Mouse (Mus musculus): ENCODE measurements around the gene Ugt1a5. TPM values are rescaled to one million over a fixed set of nuclear protein-coding genes. Genes with fewer than 3 reads are reported as not detected.
"Not testable (repeated sequence)": the region's sequence is repeated elsewhere in the genome, so short reads cannot be mapped to it uniquely, and the experiment has no call there.

Ugt1a5 gene
- not detected in 2 replicates for polyA plus RNA-seq (2014; fragmentation: Nextera tagmentation; extraction: Ambion mirVana)

DNA sequence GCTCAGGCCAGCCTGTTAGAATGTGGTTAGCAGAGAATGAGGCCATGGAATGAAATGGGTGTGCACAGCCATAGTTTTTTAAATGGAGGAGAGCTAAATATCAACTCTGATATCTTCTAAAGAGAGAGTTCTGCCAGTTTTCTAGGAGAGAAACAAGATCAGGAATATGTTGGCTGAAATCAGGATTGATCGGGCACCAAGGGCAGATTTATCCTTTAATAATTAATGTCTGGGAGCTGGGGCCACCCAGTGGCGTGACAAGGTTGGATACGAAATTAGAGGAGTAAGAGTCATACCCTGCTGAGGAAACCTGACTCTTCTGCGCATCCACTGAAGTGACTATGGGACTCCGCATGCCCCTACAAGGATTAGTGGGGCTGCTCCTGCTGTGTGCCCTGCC, at the start of gene Ugt1a5:
Gene Ugt1a5 (plus strand): TSS at position 302 of the 400 bp plus-strand sequence.
- WGBS = 72% methylated on average over 5 of the region's 5 CpGs
- no peak for ATAC-seq (ENCODE audit: insufficient number of reproducible peaks, insufficient read depth, low FRiP score, low read depth)

DNA sequence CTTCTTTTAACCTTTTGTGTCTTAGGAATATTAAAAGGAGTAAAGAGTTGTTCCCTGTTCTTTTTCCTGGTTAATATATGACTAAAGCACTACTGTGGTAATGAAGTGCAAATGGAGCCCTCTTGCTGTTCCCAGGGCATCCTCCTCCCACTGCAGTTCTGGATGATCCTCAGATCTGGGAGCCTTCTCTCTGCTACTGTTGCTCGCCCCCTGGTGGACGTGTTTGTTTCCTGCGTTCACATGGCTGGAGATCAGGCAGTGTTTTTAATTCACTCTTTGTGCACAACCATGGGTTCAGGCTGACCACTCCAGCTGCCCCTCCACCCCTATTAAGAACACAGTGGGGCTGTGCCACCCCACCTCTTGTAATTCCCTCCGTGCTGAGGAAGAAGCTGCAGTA, 45.3 kb upstream of the Ugt1a5 start:
- H3K27ac ChIP-seq (replicated peaks in 1 of 2; ENCODE audit: control insufficient read depth in 1 of 2, insufficient read depth in 1 of 2, low read depth in 2 of 2, low read length in 2 of 2); H3K4me2 ChIP-seq (ENCODE audit: low read length); H3K36me3 ChIP-seq (ENCODE audit: control insufficient read depth, insufficient read depth, low read length); H3K4me3 ChIP-seq (ENCODE audit: control insufficient read depth in 1 of 2, insufficient read depth in 1 of 2, low read depth in 1 of 2, low read length in 2 of 2); H3K4me1 ChIP-seq (ENCODE audit: control insufficient read depth in 2 of 2, insufficient read depth in 2 of 2, low read length in 2 of 2); ATAC-seq (ENCODE audit: insufficient number of reproducible peaks, insufficient read depth, low FRiP score, low read depth); H3K27me3 ChIP-seq (ENCODE audit: control insufficient read depth, insufficient read depth, low read length); H3K9me3 ChIP-seq (ENCODE audit: control insufficient read depth, low read length); H3K9ac ChIP-seq (ENCODE audit: low read length): not testable (repeated sequence)
- 9% methylated on average over 4 of the region's 4 CpGs for WGBS

More for the DNA sequence above, at the start of gene Ugt1a5:
- Histone ChIP-seq H3K36me3 (ENCODE audit: control insufficient read depth, insufficient read depth, low read length) (no peaks in the 10 kb centered on the region), H3K27me3 (ENCODE audit: control insufficient read depth, insufficient read depth, low read length) (no peaks in the 10 kb centered on the region), H3K27ac (replicated peaks in 1 of 2; ENCODE audit: control insufficient read depth in 1 of 2, insufficient read depth in 1 of 2, low read depth in 2 of 2, low read length in 2 of 2) (no peak within 1 kb of the TSS), H3K4me2 (ENCODE audit: low read length) (no peak within 1 kb of the TSS), H3K4me3 (ENCODE audit: control insufficient read depth in 1 of 2, insufficient read depth in 1 of 2, low read depth in 1 of 2, low read length in 2 of 2) (no peak within 1 kb of the TSS), H3K9ac (ENCODE audit: low read length) (no peak within 1 kb of the TSS), H3K4me1 (ENCODE audit: control insufficient read depth in 2 of 2, insufficient read depth in 2 of 2, low read length in 2 of 2) (no peaks in the 10 kb centered on the region), H3K9me3 (ENCODE audit: control insufficient read depth, low read length) (0 out of 2 replicates have a peak, but pooled peaks cover 4% of the 10 kb centered on the region)

- not testable (repeated sequence) for H3K4me1 ChIP-seq (ENCODE audit: control insufficient read depth in 2 of 2, insufficient read depth in 2 of 2, low read length in 2 of 2); H3K9ac ChIP-seq (ENCODE audit: low read length); H3K9me3 ChIP-seq (ENCODE audit: control insufficient read depth, low read length); H3K27ac ChIP-seq (replicated peaks in 1 of 2; ENCODE audit: control insufficient read depth in 1 of 2, insufficient read depth in 1 of 2, low read depth in 2 of 2, low read length in 2 of 2); H3K4me3 ChIP-seq (ENCODE audit: control insufficient read depth in 1 of 2, insufficient read depth in 1 of 2, low read depth in 1 of 2, low read length in 2 of 2); H3K4me2 ChIP-seq (ENCODE audit: low read length); H3K36me3 ChIP-seq (ENCODE audit: control insufficient read depth, insufficient read depth, low read length); H3K27me3 ChIP-seq (ENCODE audit: control insufficient read depth, insufficient read depth, low read length); ATAC-seq (ENCODE audit: insufficient number of reproducible peaks, insufficient read depth, low FRiP score, low read depth)
- WGBS = no CpG with 5 or more reads among the region's 1 CpGs
Observed at GRCm38 (mm10) chr1:88121521-88121920, 44.3 kb upstream of the Ugt1a5 start.

DNA sequence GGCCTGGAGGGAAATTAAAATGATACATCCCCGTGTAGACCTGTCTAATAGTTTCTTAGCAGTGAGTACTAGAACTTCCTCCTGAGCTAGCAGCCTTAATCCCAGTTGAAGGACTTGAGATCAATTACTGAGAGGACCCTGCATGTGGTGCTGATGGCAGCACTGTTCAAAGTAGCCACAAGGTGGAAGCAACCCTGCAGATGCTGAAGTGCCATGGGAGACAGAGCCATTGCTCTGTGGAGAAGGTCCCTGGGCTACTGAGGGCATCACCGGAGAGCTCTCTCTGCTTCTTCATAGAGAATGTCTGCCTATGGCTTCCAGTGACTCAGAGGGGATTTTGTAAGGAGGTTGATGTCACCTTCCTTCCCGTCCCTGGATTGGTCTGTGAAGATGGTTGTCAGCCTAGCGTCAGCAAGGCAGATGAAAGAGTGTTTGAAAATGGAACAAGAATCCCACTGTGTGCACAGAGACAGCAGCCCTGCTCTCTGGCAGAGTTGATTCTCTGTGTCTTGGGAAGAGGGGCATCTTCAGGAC, 39.9 kb upstream of the Ugt1a5 start:
- H3K27ac ChIP-seq (replicated peaks in 1 of 2; ENCODE audit: control insufficient read depth in 1 of 2, insufficient read depth in 1 of 2, low read depth in 2 of 2, low read length in 2 of 2); H3K4me3 ChIP-seq (ENCODE audit: control insufficient read depth in 1 of 2, insufficient read depth in 1 of 2, low read depth in 1 of 2, low read length in 2 of 2); H3K4me2 ChIP-seq (ENCODE audit: low read length); H3K27me3 ChIP-seq (ENCODE audit: control insufficient read depth, insufficient read depth, low read length); H3K4me1 ChIP-seq (ENCODE audit: control insufficient read depth in 2 of 2, insufficient read depth in 2 of 2, low read length in 2 of 2); H3K36me3 ChIP-seq (ENCODE audit: control insufficient read depth, insufficient read depth, low read length); H3K9me3 ChIP-seq (ENCODE audit: control insufficient read depth, low read length); ATAC-seq (ENCODE audit: insufficient number of reproducible peaks, insufficient read depth, low FRiP score, low read depth); H3K9ac ChIP-seq (ENCODE audit: low read length): not testable (repeated sequence)
- 60% methylated on average over 4 of the region's 4 CpGs for WGBS

- not testable (repeated sequence) for H3K27ac ChIP-seq (replicated peaks in 1 of 2; ENCODE audit: control insufficient read depth in 1 of 2, insufficient read depth in 1 of 2, low read depth in 2 of 2, low read length in 2 of 2); H3K36me3 ChIP-seq (ENCODE audit: control insufficient read depth, insufficient read depth, low read length); H3K9me3 ChIP-seq (ENCODE audit: control insufficient read depth, low read length); H3K4me2 ChIP-seq (ENCODE audit: low read length); H3K4me1 ChIP-seq (ENCODE audit: control insufficient read depth in 2 of 2, insufficient read depth in 2 of 2, low read length in 2 of 2); H3K27me3 ChIP-seq (ENCODE audit: control insufficient read depth, insufficient read depth, low read length); H3K9ac ChIP-seq (ENCODE audit: low read length); H3K4me3 ChIP-seq (ENCODE audit: control insufficient read depth in 1 of 2, insufficient read depth in 1 of 2, low read depth in 1 of 2, low read length in 2 of 2); ATAC-seq (ENCODE audit: insufficient number of reproducible peaks, insufficient read depth, low FRiP score, low read depth)
- 84% methylated on average over 2 of the region's 2 CpGs for WGBS
Observed at GRCm38 (mm10) chr1:88129091-88129490, 36.7 kb upstream of the Ugt1a5 start.

DNA sequence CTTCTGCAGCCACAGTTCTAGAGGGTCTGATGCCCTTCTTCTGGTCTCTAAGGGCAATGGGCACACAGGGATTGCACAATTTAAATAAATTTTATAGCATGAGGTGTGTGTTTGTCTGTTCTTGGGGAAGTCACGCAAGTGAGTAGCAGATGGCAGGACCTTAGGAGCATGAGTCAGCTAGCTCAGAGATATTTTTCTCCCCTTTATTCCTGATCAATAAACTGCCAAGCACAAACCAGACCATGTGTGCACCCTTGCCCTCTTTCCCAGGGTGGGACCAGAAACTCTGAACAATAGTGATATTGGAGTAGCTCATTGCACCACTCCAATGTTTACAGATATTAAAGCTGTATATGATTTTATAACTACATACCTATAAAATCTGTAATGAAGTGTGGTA, 35.6 kb upstream of the Ugt1a5 start:
- H3K27ac ChIP-seq (replicated peaks in 1 of 2; ENCODE audit: control insufficient read depth in 1 of 2, insufficient read depth in 1 of 2, low read depth in 2 of 2, low read length in 2 of 2); ATAC-seq (ENCODE audit: insufficient number of reproducible peaks, insufficient read depth, low FRiP score, low read depth); H3K4me1 ChIP-seq (ENCODE audit: control insufficient read depth in 2 of 2, insufficient read depth in 2 of 2, low read length in 2 of 2); H3K27me3 ChIP-seq (ENCODE audit: control insufficient read depth, insufficient read depth, low read length); H3K4me2 ChIP-seq (ENCODE audit: low read length); H3K9ac ChIP-seq (ENCODE audit: low read length); H3K4me3 ChIP-seq (ENCODE audit: control insufficient read depth in 1 of 2, insufficient read depth in 1 of 2, low read depth in 1 of 2, low read length in 2 of 2); H3K36me3 ChIP-seq (ENCODE audit: control insufficient read depth, insufficient read depth, low read length); H3K9me3 ChIP-seq (ENCODE audit: control insufficient read depth, low read length): not testable (repeated sequence)
- 89% methylated on average over 1 of the region's 1 CpGs for WGBS

GRCm38 (mm10) chr1:88133908-88134456, 31.8 kb upstream of the Ugt1a5 start:
- H3K4me1 ChIP-seq (ENCODE audit: control insufficient read depth in 2 of 2, insufficient read depth in 2 of 2, low read length in 2 of 2) = no peaks in the 10 kb centered on the region

GRCm38 (mm10) chr1:88134457-88135011, 31.3 kb upstream of the Ugt1a5 start, which contains the start of gene Ugt1a6a:
TSS of gene Ugt1a6a (plus strand) at chr1:88134809.
- H3K4me2 ChIP-seq (ENCODE audit: low read length); H3K4me3 ChIP-seq (ENCODE audit: control insufficient read depth in 1 of 2, insufficient read depth in 1 of 2, low read depth in 1 of 2, low read length in 2 of 2); H3K27ac ChIP-seq (replicated peaks in 1 of 2; ENCODE audit: control insufficient read depth in 1 of 2, insufficient read depth in 1 of 2, low read depth in 2 of 2, low read length in 2 of 2); H3K4me1 ChIP-seq (ENCODE audit: control insufficient read depth in 2 of 2, insufficient read depth in 2 of 2, low read length in 2 of 2); H3K27me3 ChIP-seq (ENCODE audit: control insufficient read depth, insufficient read depth, low read length); H3K36me3 ChIP-seq (ENCODE audit: control insufficient read depth, insufficient read depth, low read length); H3K9ac ChIP-seq (ENCODE audit: low read length); ATAC-seq (ENCODE audit: insufficient number of reproducible peaks, insufficient read depth, low FRiP score, low read depth); H3K9me3 ChIP-seq (ENCODE audit: control insufficient read depth, low read length): not testable (repeated sequence)
- 54% methylated on average over 5 of the region's 5 CpGs for WGBS

More at GRCm38 (mm10) chr1:88133908-88134456, 31.8 kb upstream of the Ugt1a5 start:
- Histone ChIP-seq H3K36me3 (ENCODE audit: control insufficient read depth, insufficient read depth, low read length) (no peaks in the 10 kb centered on the region), H3K9me3 (ENCODE audit: control insufficient read depth, low read length) (no peaks in the 10 kb centered on the region), H3K4me3 (ENCODE audit: control insufficient read depth in 1 of 2, insufficient read depth in 1 of 2, low read depth in 1 of 2, low read length in 2 of 2) (no peak overlapping the region), H3K4me2 (ENCODE audit: low read length) (no peak overlapping the region), H3K27ac (replicated peaks in 1 of 2; ENCODE audit: control insufficient read depth in 1 of 2, insufficient read depth in 1 of 2, low read depth in 2 of 2, low read length in 2 of 2) (no peak overlapping the region), H3K27me3 (ENCODE audit: control insufficient read depth, insufficient read depth, low read length) (no peaks in the 10 kb centered on the region), H3K9ac (ENCODE audit: low read length) (no peak overlapping the region)
- 59% methylated on average over 3 of the region's 3 CpGs for WGBS
- no peak for ATAC-seq (ENCODE audit: insufficient number of reproducible peaks, insufficient read depth, low FRiP score, low read depth)

All from heart, embryonic 14.5 days (tissue).